Mouse (Mus musculus): Measurements from ENCODE around the gene Cox7a2. TPM values are rescaled to one million over a fixed set of nuclear protein-coding genes. Genes with fewer than 3 reads are reported as not detected.
A peak's percentile ranks its signal among the peaks of the same experiment; 100 is the strongest.

Gene Cox7a2
- polyA plus RNA-seq, 1 experiment from 2014 or later = 572 TPM

- Histone ChIP-seq H3K9me3 (replicated peaks) (no peaks in the 10 kb centered on the region), H3K27ac (no peak overlapping the region), H3K4me3 (no peak overlapping the region), H3K27me3 (replicated peaks) (peaks cover 57% of the 10 kb centered on the region), H3K4me1 (no peaks in the 10 kb centered on the region), H3K36me3 (no peaks in the 10 kb centered on the region), H3K9ac (no peak overlapping the region), H3K4me2 (no peak overlapping the region)
- no peak for ATAC-seq
- 6% methylated on average over 9 of the region's 9 CpGs for WGBS (ENCODE audit: insufficient replicate concordance)
Observed at GRCm38 (mm10) chr9:79721056-79721455, 38.6 kb downstream of the Cox7a2 start.

DNA sequence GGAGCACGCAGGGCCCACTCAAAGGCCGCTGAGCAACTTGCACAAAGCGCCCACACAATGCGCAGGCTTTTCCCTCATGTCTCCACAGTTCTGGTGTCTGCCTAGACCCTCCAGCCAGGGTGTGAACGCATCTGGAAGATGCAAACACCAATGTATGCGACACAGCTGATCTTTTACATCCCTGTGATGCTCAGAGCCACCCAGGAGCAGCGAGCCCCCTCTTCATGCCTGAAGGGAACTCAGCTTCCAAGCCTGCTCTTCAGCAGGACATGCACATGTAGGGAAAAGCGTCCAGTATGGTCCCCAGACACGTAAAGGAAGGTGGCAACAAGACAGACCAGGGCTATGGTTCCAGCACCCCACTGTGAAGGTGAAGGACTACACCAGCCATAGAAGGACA, 39.5 kb downstream of the Cox7a2 start:
- no peak overlapping the region for H3K9ac ChIP-seq
- H3K27me3 ChIP-seq (replicated peaks) = peaks cover 60% of the 10 kb centered on the region
- H3K4me3 ChIP-seq = no peak overlapping the region
- no peak overlapping the region for H3K27ac ChIP-seq
- no peaks in the 10 kb centered on the region for H3K9me3 ChIP-seq (replicated peaks)
- no peak overlapping the region for H3K4me2 ChIP-seq
- 22% methylated on average over 9 of the region's 9 CpGs for WGBS (ENCODE audit: insufficient replicate concordance)
- no peak for ATAC-seq
- no peaks in the 10 kb centered on the region for H3K36me3 ChIP-seq
- no peaks in the 10 kb centered on the region for H3K4me1 ChIP-seq

- no peaks in the 10 kb centered on the region for H3K9me3 ChIP-seq (replicated peaks)
- no peak overlapping the region for H3K9ac ChIP-seq
- H3K27me3 ChIP-seq (replicated peaks) = peaks cover 67% of the 10 kb centered on the region
- WGBS (ENCODE audit: insufficient replicate concordance) = 4% methylated on average over 28 of the region's 28 CpGs
- no peak overlapping the region for H3K27ac ChIP-seq
- no peaks in the 10 kb centered on the region for H3K4me1 ChIP-seq
- peak overlapping the region; percentile 40 for H3K4me3 ChIP-seq
- ATAC-seq = no peak
- no peaks in the 10 kb centered on the region for H3K36me3 ChIP-seq
- peak overlapping the region; percentile 51 for H3K4me2 ChIP-seq
Observed at GRCm38 (mm10) chr9:79719451-79719850, 40.2 kb downstream of the Cox7a2 start.

DNA sequence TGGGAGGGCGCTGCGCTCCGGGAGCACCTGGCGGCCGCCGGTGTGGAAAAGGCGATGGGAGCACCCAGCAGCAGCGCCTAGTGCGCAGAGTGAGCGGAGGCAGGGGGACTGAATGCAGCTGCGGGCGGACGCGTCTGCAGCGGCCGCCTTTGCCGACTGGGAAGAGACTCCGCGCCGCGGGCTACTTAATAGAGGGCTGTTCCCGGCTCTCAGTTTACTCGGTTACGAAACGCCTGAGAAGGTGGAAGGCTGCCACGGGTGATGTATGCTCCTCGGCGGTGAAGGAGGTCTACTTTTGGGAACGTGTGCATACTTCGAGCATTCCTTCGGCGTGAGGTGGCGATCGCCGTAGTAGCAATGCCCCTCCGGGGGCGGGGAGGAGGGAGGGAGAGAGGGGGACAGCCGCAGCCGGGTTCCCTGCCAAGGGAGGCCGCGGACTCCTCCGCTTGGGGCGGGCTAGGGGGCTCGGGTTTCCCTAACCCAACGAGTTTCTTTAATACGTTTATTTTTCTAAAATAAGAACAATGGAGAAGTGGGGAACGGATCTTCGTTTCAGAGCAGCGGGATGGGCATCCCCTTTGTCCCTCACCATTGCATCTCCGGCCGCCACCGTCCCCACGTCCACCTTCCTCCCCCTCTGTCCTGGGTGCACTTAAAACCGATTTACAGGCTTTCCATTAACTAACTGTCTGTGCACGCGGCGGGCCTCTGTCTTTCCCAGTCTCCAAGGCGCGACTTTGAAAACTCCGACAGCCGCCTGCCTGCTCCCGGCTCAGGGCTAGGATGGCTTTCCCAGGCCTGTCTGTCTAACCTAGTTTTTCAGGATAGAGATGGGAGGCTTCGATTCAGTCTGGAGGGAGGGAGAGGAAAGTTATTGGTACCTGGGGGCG, 41.0 kb downstream of the Cox7a2 start, which contains the start of gene Col12a1:
Col12a1 (minus strand) TSS at position 351 of the 890 bp plus-strand sequence.
- H3K27ac ChIP-seq = no peak within 1 kb of the TSS
- H3K27me3 ChIP-seq (replicated peaks) = peaks cover 69% of the 10 kb centered on the region
- peak within 1 kb of the TSS; percentile 51 for H3K4me2 ChIP-seq
- no peak within 1 kb of the TSS for H3K9ac ChIP-seq
- no peaks in the 10 kb centered on the region for H3K36me3 ChIP-seq
- peak; percentile 27; the same call in 1 of the 2 replicates for ATAC-seq
- H3K4me3 ChIP-seq = peak within 1 kb of the TSS; percentile 40
- 2% methylated on average over 64 of the region's 64 CpGs for WGBS (ENCODE audit: insufficient replicate concordance)
- no peaks in the 10 kb centered on the region for H3K9me3 ChIP-seq (replicated peaks)
- H3K4me1 ChIP-seq = no peaks in the 10 kb centered on the region

GRCm38 (mm10) chr9:79717836-79718475, 41.7 kb downstream of the Cox7a2 start:
- Histone ChIP-seq H3K9me3 (replicated peaks) (no peaks in the 10 kb centered on the region), H3K27ac (no peak overlapping the region), H3K36me3 (no peaks in the 10 kb centered on the region), H3K4me1 (no peaks in the 10 kb centered on the region), H3K4me2 (peak overlapping the region; percentile 51), H3K27me3 (replicated peaks) (peaks cover 69% of the 10 kb centered on the region), H3K9ac (no peak overlapping the region), H3K4me3 (peak overlapping the region; percentile 40)
- WGBS (ENCODE audit: insufficient replicate concordance) = 3% methylated on average over 22 of the region's 22 CpGs
- no peak for ATAC-seq

GRCm38 (mm10) chr9:79716909-79717835, 42.5 kb downstream of the Cox7a2 start:
- Histone ChIP-seq H3K27me3 (replicated peaks) (peaks cover 69% of the 10 kb centered on the region), H3K36me3 (no peaks in the 10 kb centered on the region), H3K4me2 (0 out of 2 replicates have a peak overlapping the region, but pooled peaks have one; percentile 51), H3K4me3 (no peak overlapping the region), H3K9me3 (replicated peaks) (no peaks in the 10 kb centered on the region), H3K27ac (no peak overlapping the region), H3K4me1 (no peaks in the 10 kb centered on the region), H3K9ac (no peak overlapping the region)
- WGBS (ENCODE audit: insufficient replicate concordance) = 16% methylated on average over 23 of the region's 23 CpGs
- ATAC-seq = no peak

DNA sequence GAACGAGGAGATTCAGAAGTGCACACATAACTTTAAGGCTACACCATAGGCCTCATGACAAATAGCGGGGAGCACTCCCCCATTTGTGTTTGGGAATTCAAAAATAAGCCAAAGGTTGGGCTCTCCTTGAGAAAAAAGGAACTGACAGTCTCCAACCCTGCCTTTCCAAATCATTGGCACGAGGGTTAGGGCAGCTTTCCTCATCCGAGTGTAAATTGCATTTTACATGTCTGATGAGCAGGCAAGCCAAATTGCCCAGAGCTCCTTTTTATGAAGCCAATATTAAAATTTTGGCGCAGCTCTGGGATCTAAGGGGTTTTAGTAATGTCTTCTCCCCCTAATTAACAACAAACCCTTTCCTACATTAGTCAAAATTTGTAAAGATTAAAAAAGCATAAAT, 43.2 kb downstream of the Cox7a2 start:
- Histone ChIP-seq H3K4me1 (no peaks in the 10 kb centered on the region), H3K4me2 (no peak overlapping the region), H3K4me3 (no peak overlapping the region), H3K9ac (no peak overlapping the region), H3K27ac (no peak overlapping the region), H3K36me3 (no peaks in the 10 kb centered on the region), H3K9me3 (replicated peaks) (no peaks in the 10 kb centered on the region), H3K27me3 (replicated peaks) (peaks cover 64% of the 10 kb centered on the region)
- ATAC-seq = no peak
- 42% methylated on average over 5 of the region's 5 CpGs for WGBS (ENCODE audit: insufficient replicate concordance)

DNA sequence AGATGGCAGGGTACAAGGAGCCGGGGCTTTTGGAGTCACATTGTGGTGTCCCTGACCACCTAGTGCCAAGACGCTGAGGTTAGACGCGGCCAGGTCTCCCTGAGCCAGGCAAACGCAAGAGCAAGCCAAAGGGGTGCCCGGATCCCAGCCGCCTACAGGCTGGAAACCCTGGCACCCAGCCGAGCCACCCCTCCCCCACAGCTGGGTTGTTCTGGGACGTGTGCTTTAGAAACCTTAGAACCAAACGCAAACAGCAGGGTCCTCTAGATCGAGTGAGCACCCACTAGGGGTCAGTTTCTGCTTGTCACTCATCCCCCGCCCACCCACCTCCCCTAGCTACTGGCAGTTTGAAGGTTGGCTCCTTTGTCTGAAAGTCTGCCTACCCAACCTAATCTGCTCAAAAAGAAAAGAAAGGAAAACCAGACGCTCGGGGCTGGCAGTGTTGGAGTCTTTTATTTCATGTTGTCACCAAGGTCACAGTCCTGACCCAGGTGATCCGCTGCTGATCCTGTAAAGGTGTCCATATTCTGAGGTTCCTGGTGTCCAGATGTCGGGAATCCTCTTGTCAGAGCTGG, 45.1 kb downstream of the Cox7a2 start:
- Histone ChIP-seq H3K27ac (no peak overlapping the region), H3K4me3 (peak overlapping the region; percentile 27), H3K4me2 (peak overlapping the region; percentile 53), H3K9me3 (replicated peaks) (no peaks in the 10 kb centered on the region), H3K9ac (no peak overlapping the region), H3K36me3 (no peaks in the 10 kb centered on the region), H3K27me3 (replicated peaks) (peaks cover 44% of the 10 kb centered on the region), H3K4me1 (no peaks in the 10 kb centered on the region)
- ATAC-seq = 0 out of 2 replicates have a peak, but pooled peaks have one; percentile 15
- 12% methylated on average over 16 of the region's 16 CpGs for WGBS (ENCODE audit: insufficient replicate concordance)

Other genes with a start within 250 kb of the Cox7a2 start
- 1.4 and 1.7 TPM in 2 replicates for gene Col12a1, start 41.0 kb downstream of the Cox7a2 start, polyA plus RNA-seq (2016; fragmentation: Nextera tagmentation; extraction: Ambion mirVana)
- 38.9 and 41.9 TPM in 2 replicates for gene Tmem30a, start 33.6 kb upstream of the Cox7a2 start, polyA plus RNA-seq (2016; fragmentation: Nextera tagmentation; extraction: Ambion mirVana)